Mouse (Mus musculus): ENCODE measurements around the gene Gm42372. TPM values are rescaled to one million over a fixed set of nuclear protein-coding genes. Genes with fewer than 3 reads are reported as not detected.

Gm42372 gene
- polyA plus RNA-seq, 1 experiment from 2014 or later: 1.6 TPM

- 84% methylated on average over 4 of the region's 4 CpGs for WGBS
- Histone ChIP-seq H3K4me2 (no peak overlapping the region), H3K4me3 (ENCODE audit: low read depth, low read length) (no peak overlapping the region), H3K27me3 (ENCODE audit: control insufficient read depth, insufficient read depth, low read length) (no peaks in the 10 kb centered on the region), H3K36me3 (ENCODE audit: control insufficient read depth, insufficient read depth, low read length) (peaks cover 18% of the 10 kb centered on the region), H3K27ac (ENCODE audit: low read depth, low read length) (no peak overlapping the region), H3K9me3 (ENCODE audit: control insufficient read depth, low read length) (no peaks in the 10 kb centered on the region), H3K9ac (ENCODE audit: low read length) (no peak overlapping the region), H3K4me1 (ENCODE audit: control insufficient read depth, insufficient read depth, low read length) (peaks cover 17% of the 10 kb centered on the region)
- no peak for DNase-seq (ENCODE audit: low spot score, missing footprints)
- no peak for ATAC-seq (ENCODE audit: low FRiP score)
Measured at GRCm38 (mm10) chr7:17025505-17025894, 42.6 kb downstream of the Gm42372 start.

- Histone ChIP-seq H3K27ac (ENCODE audit: low read depth, low read length) (no peak overlapping the region), H3K36me3 (ENCODE audit: control insufficient read depth, insufficient read depth, low read length) (peaks cover 14% of the 10 kb centered on the region), H3K9ac (ENCODE audit: low read length) (no peak overlapping the region; the same call in 1 of the 2 replicates)
Measured at GRCm38 (mm10) chr7:17025896-17026622, 43.2 kb downstream of the Gm42372 start.

DNA sequence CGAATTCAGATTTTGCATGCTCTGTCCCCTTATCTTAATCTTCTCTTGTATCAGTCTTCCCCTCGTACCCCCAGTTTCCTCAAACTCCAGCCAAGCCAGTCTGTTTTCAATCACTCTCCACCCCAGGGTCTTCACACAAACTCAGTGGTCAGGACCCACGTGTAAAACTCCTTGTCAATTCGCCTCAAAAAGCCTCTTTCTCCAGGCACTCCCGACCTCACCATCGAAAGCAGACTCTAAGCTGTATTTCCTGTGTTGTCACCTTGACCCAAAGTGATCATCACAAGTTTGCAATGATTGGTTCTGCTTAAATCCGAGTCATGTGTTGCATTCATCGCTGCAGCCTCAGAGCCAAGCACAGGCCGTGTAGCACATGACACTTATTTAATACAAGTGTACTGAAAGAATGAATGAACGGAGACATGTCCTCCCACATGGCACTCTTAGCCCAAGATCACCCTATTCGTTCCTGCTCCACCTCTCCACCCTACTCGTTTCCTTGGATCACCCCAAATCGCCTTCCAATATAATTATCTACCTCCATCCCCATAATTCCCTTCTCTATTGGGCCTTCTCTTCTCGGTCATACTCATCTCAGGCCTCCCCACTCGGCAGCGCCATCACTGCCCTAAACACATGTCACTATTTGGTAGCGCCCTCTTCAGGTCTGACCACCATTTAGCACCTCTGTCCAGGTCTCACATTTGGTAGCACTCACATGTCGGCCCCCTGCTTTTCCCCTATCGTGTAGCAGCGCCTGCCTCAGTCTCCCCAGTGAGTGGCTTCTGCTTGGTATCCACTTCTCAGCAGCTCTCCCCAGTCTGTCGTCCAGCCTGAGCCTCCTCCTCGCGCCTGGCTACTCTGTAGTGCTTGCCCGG, 44.1 kb downstream of the Gm42372 start:
- 10% methylated on average over 24 of the region's 24 CpGs for WGBS
- Histone ChIP-seq H3K4me2 (peak overlapping the region; percentile 54), H3K9me3 (ENCODE audit: control insufficient read depth, low read length) (no peaks in the 10 kb centered on the region), H3K4me3 (ENCODE audit: low read depth, low read length) (peak overlapping the region; percentile 67), H3K27me3 (ENCODE audit: control insufficient read depth, insufficient read depth, low read length) (no peaks in the 10 kb centered on the region), H3K9ac (ENCODE audit: low read length) (peak overlapping the region; percentile 83), H3K36me3 (ENCODE audit: control insufficient read depth, insufficient read depth, low read length) (peaks cover 6% of the 10 kb centered on the region), H3K27ac (ENCODE audit: low read depth, low read length) (no peak overlapping the region), H3K4me1 (ENCODE audit: control insufficient read depth, insufficient read depth, low read length) (peaks cover 17% of the 10 kb centered on the region)
- peak; percentile 74 for ATAC-seq (ENCODE audit: low FRiP score)
- DNase-seq (ENCODE audit: low spot score, missing footprints): no peak

More at GRCm38 (mm10) chr7:17025896-17026622, 43.2 kb downstream of the Gm42372 start:
- Histone ChIP-seq H3K4me2 (peak overlapping the region; percentile 54), H3K4me1 (ENCODE audit: control insufficient read depth, insufficient read depth, low read length) (peaks cover 17% of the 10 kb centered on the region), H3K9me3 (ENCODE audit: control insufficient read depth, low read length) (no peaks in the 10 kb centered on the region), H3K27me3 (ENCODE audit: control insufficient read depth, insufficient read depth, low read length) (no peaks in the 10 kb centered on the region), H3K4me3 (ENCODE audit: low read depth, low read length) (no peak overlapping the region; the same call in 1 of the 2 replicates)
- WGBS: 81% methylated on average over 9 of the region's 9 CpGs
- no peak for DNase-seq (ENCODE audit: low spot score, missing footprints)
- no peak for ATAC-seq (ENCODE audit: low FRiP score)

DNA sequence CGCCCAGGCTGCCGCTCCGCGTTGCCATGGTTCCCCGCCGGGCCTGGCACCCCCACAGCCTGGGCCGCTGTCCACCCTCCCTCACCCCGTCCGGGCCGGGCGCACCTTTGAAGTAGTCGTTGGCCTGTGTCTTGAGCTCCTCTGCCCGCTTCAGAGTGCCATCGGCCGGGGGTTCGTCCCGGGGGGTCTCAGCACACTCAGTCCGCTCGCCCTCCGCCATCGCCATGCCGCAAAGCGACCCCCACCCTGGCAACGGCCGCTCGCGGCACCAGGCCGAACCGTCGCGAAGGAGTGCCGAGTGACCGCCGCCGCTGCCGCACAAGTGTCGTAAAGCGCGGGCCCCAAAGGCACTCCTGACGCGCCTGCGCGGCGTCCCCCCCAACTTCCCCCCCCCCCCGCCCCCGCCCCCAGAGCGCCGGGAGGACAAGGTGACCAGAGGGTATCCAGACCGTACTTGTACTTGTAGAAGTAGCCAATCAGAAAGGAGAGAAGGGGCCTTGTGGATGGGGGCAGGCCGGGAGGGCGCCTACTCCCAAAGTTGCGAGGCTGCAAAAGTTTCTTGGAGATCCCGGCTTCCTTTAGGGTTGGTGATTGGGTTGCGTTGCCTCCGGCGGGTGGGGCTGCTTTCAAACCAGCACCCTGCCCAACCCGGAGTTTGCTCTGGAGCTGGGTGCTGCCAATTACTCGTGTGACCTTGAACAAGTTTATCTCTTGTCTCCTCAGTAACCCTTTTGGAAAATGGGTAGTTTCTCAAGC, 44.9 kb downstream of the Gm42372 start, which contains the start of gene Ppp5c:
Gene Ppp5c, minus strand, starts transcription at position 337 of the 756 bp plus-strand sequence.
- peak; percentile 92 for ATAC-seq (ENCODE audit: low FRiP score)
- peak; percentile 99 for DNase-seq (ENCODE audit: low spot score, missing footprints)
- peak within 1 kb of the TSS; percentile 54 for H3K4me2 ChIP-seq
- peaks cover 17% of the 10 kb centered on the region for H3K4me1 ChIP-seq (ENCODE audit: control insufficient read depth, insufficient read depth, low read length)
- no peaks in the 10 kb centered on the region for H3K9me3 ChIP-seq (ENCODE audit: control insufficient read depth, low read length)
- WGBS: under 1% methylated on average over 50 of the region's 58 CpGs
- peaks cover 2% of the 10 kb centered on the region; the same call in 1 of the 2 replicates for H3K36me3 ChIP-seq (ENCODE audit: control insufficient read depth, insufficient read depth, low read length)
- peak within 1 kb of the TSS; percentile 83 for H3K9ac ChIP-seq (ENCODE audit: low read length)
- H3K27me3 ChIP-seq (ENCODE audit: control insufficient read depth, insufficient read depth, low read length): no peaks in the 10 kb centered on the region
- peak within 1 kb of the TSS; percentile 67 for H3K4me3 ChIP-seq (ENCODE audit: low read depth, low read length)
- peak within 1 kb of the TSS; percentile 25; the same call in 1 of the 2 replicates for H3K27ac ChIP-seq (ENCODE audit: low read depth, low read length)

- WGBS: 70% methylated on average over 7 of the region's 7 CpGs
- H3K9me3 ChIP-seq (ENCODE audit: control insufficient read depth, low read length): no peaks in the 10 kb centered on the region
- no peak for ATAC-seq (ENCODE audit: low FRiP score)
- no peaks in the 10 kb centered on the region for H3K36me3 ChIP-seq (ENCODE audit: control insufficient read depth, insufficient read depth, low read length)
- no peaks in the 10 kb centered on the region for H3K27me3 ChIP-seq (ENCODE audit: control insufficient read depth, insufficient read depth, low read length)
- DNase-seq (ENCODE audit: low spot score, missing footprints): no peak
- H3K4me2 ChIP-seq: no peak overlapping the region
- peaks cover 17% of the 10 kb centered on the region for H3K4me1 ChIP-seq (ENCODE audit: control insufficient read depth, insufficient read depth, low read length)
- no peak overlapping the region for H3K4me3 ChIP-seq (ENCODE audit: low read depth, low read length)
- no peak overlapping the region for H3K27ac ChIP-seq (ENCODE audit: low read depth, low read length)
- H3K9ac ChIP-seq (ENCODE audit: low read length): no peak overlapping the region
Measured at GRCm38 (mm10) chr7:17028923-17029322, 46.0 kb downstream of the Gm42372 start.

DNA sequence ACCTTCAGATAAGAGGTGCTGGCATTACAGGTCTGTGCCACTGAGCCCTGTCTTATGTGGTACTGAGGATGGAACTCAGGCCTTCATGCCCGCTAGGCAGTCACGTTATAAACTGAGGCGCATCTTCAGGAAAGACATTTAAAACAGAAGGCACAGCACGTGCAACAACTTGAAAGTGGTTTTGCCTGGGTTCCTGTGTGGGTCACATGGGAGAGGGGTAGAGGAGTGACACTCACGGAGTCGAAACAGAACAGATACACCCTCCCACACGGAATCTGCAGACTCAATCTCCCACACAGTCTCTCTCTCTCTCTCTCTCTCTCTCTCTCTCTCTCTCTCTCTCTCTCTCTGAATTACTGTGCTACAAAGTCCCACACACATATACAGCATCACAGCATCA, 47.4 kb downstream of the Gm42372 start:
- peaks cover 17% of the 10 kb centered on the region for H3K4me1 ChIP-seq (ENCODE audit: control insufficient read depth, insufficient read depth, low read length)
- no peaks in the 10 kb centered on the region for H3K27me3 ChIP-seq (ENCODE audit: control insufficient read depth, insufficient read depth, low read length)
- 82% methylated on average over 7 of the region's 7 CpGs for WGBS
- H3K4me2 ChIP-seq: no peak overlapping the region
- H3K9ac ChIP-seq (ENCODE audit: low read length): no peak overlapping the region
- no peak for ATAC-seq (ENCODE audit: low FRiP score)
- no peak overlapping the region for H3K27ac ChIP-seq (ENCODE audit: low read depth, low read length)
- no peak for DNase-seq (ENCODE audit: low spot score, missing footprints)
- H3K9me3 ChIP-seq (ENCODE audit: control insufficient read depth, low read length): no peaks in the 10 kb centered on the region
- H3K36me3 ChIP-seq (ENCODE audit: control insufficient read depth, insufficient read depth, low read length): no peaks in the 10 kb centered on the region
- H3K4me3 ChIP-seq (ENCODE audit: low read depth, low read length): no peak overlapping the region

Other genes starting within 250 kb of the Gm42372 start
- gene Ap2s1, start 244.7 kb upstream of the Gm42372 start, polyA plus RNA-seq (2014; fragmentation: Nextera tagmentation; extraction: Ambion mirVana): 277 and 300 TPM in 2 replicates
- 20.7 and 23.2 TPM in 2 replicates for gene Slc1a5, start 201.7 kb upstream of the Gm42372 start, polyA plus RNA-seq (2014; fragmentation: Nextera tagmentation; extraction: Ambion mirVana)
- gene Strn4, start 167.2 kb upstream of the Gm42372 start, polyA plus RNA-seq (2014; fragmentation: Nextera tagmentation; extraction: Ambion mirVana): 111 and 115 TPM in 2 replicates
- 24.3 and 25.9 TPM in 2 replicates for gene Fkrp, start 166.4 kb upstream of the Gm42372 start, polyA plus RNA-seq (2014; fragmentation: Nextera tagmentation; extraction: Ambion mirVana)
- 9.2 and 10.3 TPM in 2 replicates for gene Prkd2, start 140.2 kb upstream of the Gm42372 start, polyA plus RNA-seq (2014; fragmentation: Nextera tagmentation; extraction: Ambion mirVana)
- gene Dact3, start 107.8 kb upstream of the Gm42372 start, polyA plus RNA-seq (2014; fragmentation: Nextera tagmentation; extraction: Ambion mirVana): 4.8 and 5.3 TPM in 2 replicates
- 9.7 and 10.2 TPM in 2 replicates for gene Gng8, start 91.3 kb upstream of the Gm42372 start, polyA plus RNA-seq (2014; fragmentation: Nextera tagmentation; extraction: Ambion mirVana)
- gene Ptgir, start 76.6 kb upstream of the Gm42372 start, polyA plus RNA-seq (2014; fragmentation: Nextera tagmentation; extraction: Ambion mirVana): 0.94 and 1.2 TPM in 2 replicates
- 284 and 295 TPM in 2 replicates for gene Calm3, start 59.0 kb upstream of the Gm42372 start, polyA plus RNA-seq (2014; fragmentation: Nextera tagmentation; extraction: Ambion mirVana)
- gene Pnmal2, start 38.4 kb upstream of the Gm42372 start, polyA plus RNA-seq (2014; fragmentation: Nextera tagmentation; extraction: Ambion mirVana): 8.3 and 8.6 TPM in 2 replicates
- gene Pnmal1, start 23.4 kb upstream of the Gm42372 start, polyA plus RNA-seq (2014; fragmentation: Nextera tagmentation; extraction: Ambion mirVana): 22.5 and 23.7 TPM in 2 replicates
- gene Ccdc8, start 9.6 kb downstream of the Gm42372 start, polyA plus RNA-seq (2014; fragmentation: Nextera tagmentation; extraction: Ambion mirVana): 13.2 and 14.7 TPM in 2 replicates
- 101 and 108 TPM in 2 replicates for gene Ppp5c, start 44.8 kb downstream of the Gm42372 start, polyA plus RNA-seq (2014; fragmentation: Nextera tagmentation; extraction: Ambion mirVana)
- 3.9 and 5.2 TPM in 2 replicates for gene Hif3a, start 79.3 kb downstream of the Gm42372 start, polyA plus RNA-seq (2014; fragmentation: Nextera tagmentation; extraction: Ambion mirVana)
- 0.10 and 0.22 TPM in 2 replicates for gene Psg16, start 91.0 kb downstream of the Gm42372 start, polyA plus RNA-seq (2014; fragmentation: Nextera tagmentation; extraction: Ambion mirVana)
- not detected in 2 replicates for gene Ceacam3, start 167.2 kb downstream of the Gm42372 start, polyA plus RNA-seq (2014; fragmentation: Nextera tagmentation; extraction: Ambion mirVana)
- not detected in 2 replicates for gene Psg29, start 220.4 kb downstream of the Gm42372 start, polyA plus RNA-seq (2014; fragmentation: Nextera tagmentation; extraction: Ambion mirVana)